Mouse (Mus musculus) liver, adult 2 months (tissue): Measurements from ENCODE around the gene Gm14406.
"Not testable (repeated sequence)": the region's sequence is repeated elsewhere in the genome, so short reads cannot be mapped to it uniquely, and the experiment has no call there.

Experiments used
- CTCF ChIP-seq: fragments of 200-500 bp; IDR thresholded peaks from 2 replicates; pipeline ENCODE4 v1.5.1; 2011; ENCODE audit warnings: low read depth, low read length, control low read depth
- POLR2A ChIP-seq: fragments of 200-500 bp; IDR thresholded peaks from 2 replicates; pipeline ENCODE4 v1.6.1; 2011; ENCODE audit warnings: low read length, control low read depth; ENCODE audit not compliant: insufficient read depth; ENCODE audit errors: extremely low read depth

- not testable (repeated sequence) for TF ChIP-seq CTCF, POLR2A
Observed at GRCm38 (mm10) chr2:177577998-177578397, at the start of gene Gm14406.
